Mouse (Mus musculus): ENCODE measurements at regions not wholly inside any gene's neighbourhood (a gene's known extent, or its start where the extent isn't known, plus 50 kb on each side); places are given as distances from the start of the nearest gene placed in this dataset.

- no peak for DNase-seq (ENCODE audit: low spot score)
These were observed 120.3 kb downstream of the Etnk1 start for GRCm38 (mm10) chr6:143287322-143287721.

- no peak for DNase-seq (ENCODE audit: low spot score)
These were observed 121.6 kb downstream of the Etnk1 start for GRCm38 (mm10) chr6:143288491-143289130.

GRCm38 (mm10) chr6:143293648-143294047, 126.6 kb downstream of the Etnk1 start:
- DNase-seq (ENCODE audit: low spot score), result no peak

DNA sequence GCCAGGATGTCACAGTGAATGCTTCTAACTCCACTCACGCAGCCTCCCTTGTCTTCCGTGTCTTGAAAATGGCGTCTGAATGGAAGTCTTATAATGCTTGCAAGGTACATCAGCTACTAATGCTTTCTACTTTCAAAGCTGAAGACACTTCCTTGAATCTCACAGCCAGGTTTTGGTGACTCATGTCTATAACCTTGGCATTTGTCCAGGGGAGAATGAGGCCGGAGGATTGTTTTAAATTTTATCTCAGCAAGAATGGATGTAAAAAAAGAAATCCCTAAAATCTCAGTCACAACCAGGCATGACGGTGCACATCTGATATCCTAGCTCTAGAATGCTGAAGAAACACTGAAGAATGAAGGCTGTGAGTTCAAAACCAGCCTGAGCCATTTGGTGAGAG, 131.4 kb downstream of the Etnk1 start:
- no peak for DNase-seq (ENCODE audit: low spot score)

- no peak for DNase-seq (ENCODE audit: low spot score)
These were observed 134.4 kb downstream of the Etnk1 start for GRCm38 (mm10) chr6:143301414-143301813.

- DNase-seq (ENCODE audit: low spot score), result no peak
These were observed 140.3 kb downstream of the Etnk1 start for GRCm38 (mm10) chr6:143307327-143307726.

DNA sequence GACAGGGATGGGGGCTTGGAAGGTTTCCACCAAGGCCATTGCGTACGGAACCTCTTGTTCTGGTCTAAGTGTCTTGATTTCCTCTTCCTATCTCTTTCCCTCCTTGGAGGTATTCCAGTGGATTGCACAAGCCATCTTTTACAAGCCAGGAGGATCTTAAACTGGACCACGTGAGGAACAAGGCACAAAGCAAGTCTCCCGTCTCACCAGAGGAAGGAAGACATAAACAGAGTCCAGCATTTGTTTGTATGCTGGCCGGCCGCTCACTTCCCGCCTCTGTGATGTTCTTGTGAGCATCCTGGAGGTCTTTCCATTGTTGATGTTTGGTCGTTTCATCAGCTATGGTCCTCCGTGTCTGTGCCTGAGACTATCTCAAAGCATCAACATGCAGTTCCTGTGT, 148.8 kb downstream of the Etnk1 start:
- no peak for DNase-seq (ENCODE audit: low spot score)

DNA sequence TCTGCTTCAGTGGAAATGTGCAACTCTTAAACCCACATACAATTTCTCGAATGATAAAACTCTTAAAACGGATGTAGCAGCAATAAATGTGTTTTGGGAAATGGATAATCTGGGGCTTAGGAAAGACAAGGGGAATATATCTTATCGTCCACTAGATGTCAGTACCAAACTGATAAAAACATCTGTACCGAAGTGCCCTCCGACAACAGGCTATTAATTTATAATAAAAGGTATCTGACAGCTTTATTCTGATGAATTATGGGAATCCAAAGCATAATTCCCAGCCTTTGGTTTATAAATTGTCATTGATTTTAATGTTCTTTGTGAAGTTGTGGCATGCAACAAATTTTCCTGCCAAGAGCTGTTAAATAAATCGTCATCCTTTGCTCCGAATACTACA, 153.4 kb downstream of the Etnk1 start:
- no peak for DNase-seq (ENCODE audit: low spot score)

DNA sequence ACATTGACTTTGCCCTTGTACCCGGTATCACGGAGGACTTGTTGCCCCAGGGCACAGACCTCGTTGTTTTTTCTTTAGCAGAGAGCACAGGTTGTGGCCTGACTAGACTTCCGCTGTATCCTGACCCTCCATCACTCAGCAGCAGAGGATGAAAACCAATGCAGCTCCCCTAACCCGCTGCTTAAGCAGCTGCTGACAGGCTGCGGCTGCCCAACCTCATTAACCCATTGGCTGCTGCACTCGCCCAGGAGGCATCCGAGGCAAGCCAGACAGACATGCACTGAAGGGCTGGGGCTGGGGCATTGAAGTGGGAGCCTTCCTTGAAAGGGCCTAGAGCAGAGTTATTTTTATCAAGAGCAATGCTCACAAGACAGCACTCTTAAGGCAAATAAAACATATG, 157.6 kb downstream of the Etnk1 start:
- DNase-seq (ENCODE audit: low spot score), result no peak

GRCm38 (mm10) chr6:143326956-143327722, 160.1 kb downstream of the Etnk1 start:
- DNase-seq (ENCODE audit: low spot score), result no peak

DNA sequence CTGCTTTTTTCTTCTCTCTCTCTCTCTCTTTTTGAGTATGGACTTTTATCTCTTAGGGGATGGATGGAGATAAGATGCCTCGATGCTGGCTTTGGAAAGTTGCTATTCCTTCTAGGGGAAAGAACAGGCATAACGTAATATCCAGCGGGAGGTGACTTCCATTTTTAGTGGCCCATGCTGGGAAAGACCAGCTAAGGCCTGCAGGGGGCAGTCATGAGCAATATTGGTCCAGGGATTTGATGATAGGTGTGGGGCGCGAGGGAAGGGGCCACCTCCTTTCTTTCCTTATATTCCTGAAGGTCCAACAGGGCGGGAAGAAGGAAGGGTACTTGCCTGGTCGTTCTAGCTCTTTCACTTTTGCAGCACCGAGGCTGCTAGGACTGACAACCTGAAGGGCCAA, 160.8 kb downstream of the Etnk1 start:
- DNase-seq (ENCODE audit: low spot score), result no peak

DNA sequence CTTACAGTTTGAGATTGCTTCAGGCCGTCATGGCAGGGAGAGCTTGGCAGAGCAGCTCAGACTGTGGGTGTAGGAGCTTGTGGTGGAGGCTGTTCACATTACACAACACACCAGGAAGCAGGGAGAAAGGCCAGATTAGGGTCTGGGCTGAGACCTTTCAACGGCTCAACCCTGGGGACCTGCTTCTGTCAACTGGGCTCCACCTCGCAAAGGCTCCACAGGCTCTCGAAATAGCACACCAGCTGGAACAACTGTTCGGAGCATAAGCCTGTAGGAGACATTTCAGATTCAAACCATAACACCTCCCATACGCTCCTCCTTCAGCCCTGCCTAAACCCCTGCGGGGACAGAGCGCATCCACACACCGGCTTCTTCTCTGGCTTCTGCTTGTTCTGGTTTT, 161.2 kb downstream of the Etnk1 start:
- DNase-seq (ENCODE audit: low spot score), result no peak

- DNase-seq (ENCODE audit: low spot score), result no peak
These were observed 162.1 kb downstream of the Etnk1 start for GRCm38 (mm10) chr6:143329096-143329495.

- no peak for DNase-seq (ENCODE audit: low spot score)
These were observed 166.5 kb downstream of the Etnk1 start for GRCm38 (mm10) chr6:143333493-143333892.

DNA sequence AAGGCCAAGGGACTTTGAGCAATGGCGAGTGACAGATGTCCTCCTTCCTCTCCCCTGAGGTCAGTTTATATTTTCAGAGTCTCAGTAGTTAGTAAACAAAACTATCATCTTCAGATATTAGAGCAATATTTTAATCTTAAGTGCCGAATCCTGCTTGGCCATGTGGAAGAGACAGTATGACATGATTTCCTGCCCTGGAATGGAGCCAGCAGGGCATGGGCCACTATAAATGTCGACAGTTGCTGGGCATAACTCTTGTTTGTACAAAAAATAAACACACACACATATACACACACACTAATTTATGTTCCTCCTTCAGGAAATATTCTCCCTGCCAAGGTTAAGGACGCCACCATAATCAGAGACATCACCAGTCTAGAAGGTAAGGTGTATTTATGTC, 169.6 kb downstream of the Etnk1 start:
- no peak for DNase-seq (ENCODE audit: low spot score)

- DNase-seq (ENCODE audit: low spot score), result no peak
These were observed 182.0 kb downstream of the Etnk1 start for GRCm38 (mm10) chr6:143349000-143349399.

- DNase-seq (ENCODE audit: low spot score), result no peak
These were observed 192.5 kb downstream of the Etnk1 start for GRCm38 (mm10) chr6:143359320-143360032.

- DNase-seq (ENCODE audit: low spot score), result no peak
These were observed 194.2 kb downstream of the Etnk1 start for GRCm38 (mm10) chr6:143361149-143361725.

DNA sequence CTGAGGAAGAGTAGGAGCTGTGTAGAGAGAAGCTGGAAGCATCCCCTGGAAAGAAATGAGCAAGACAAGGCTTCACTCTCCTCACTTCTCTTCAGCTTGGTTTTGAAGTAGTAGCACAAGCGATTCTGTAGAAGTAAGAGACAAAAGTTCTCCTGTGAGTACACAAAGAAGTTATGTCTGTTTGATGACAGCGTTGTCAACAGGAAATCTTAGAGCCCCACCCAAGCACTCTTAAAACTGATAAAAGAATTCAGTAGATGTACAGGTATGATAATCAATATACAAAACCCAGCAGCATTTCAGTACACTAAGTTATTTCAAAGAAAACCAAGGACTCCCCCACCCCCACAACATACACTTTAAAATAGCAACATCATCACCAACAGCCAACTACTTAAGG, 194.9 kb downstream of the Etnk1 start:
- DNase-seq (ENCODE audit: low spot score), result no peak

DNA sequence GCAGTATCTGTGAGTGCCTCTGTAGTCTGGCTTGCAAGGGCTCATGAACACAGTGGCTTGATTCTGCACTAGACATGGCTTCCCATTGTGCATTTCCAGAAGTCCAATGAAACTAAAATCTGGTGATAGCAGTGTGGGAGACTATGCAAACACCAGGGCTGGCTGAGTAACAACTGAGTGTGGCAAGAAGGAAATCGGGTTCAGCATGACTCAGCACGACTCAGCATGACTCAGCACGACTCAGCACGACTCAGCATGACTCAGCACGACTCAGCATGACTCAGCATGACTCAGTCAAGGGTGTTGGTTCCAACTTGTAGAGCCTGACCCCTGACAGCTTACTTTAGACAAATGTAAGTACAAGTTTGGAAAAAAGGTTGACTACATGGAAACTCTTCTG, 198.8 kb downstream of the Etnk1 start:
- DNase-seq (ENCODE audit: low spot score), result no peak

GRCm38 (mm10) chr6:143367804-143368203, 200.8 kb downstream of the Etnk1 start:
- DNase-seq (ENCODE audit: low spot score), result no peak

DNA sequence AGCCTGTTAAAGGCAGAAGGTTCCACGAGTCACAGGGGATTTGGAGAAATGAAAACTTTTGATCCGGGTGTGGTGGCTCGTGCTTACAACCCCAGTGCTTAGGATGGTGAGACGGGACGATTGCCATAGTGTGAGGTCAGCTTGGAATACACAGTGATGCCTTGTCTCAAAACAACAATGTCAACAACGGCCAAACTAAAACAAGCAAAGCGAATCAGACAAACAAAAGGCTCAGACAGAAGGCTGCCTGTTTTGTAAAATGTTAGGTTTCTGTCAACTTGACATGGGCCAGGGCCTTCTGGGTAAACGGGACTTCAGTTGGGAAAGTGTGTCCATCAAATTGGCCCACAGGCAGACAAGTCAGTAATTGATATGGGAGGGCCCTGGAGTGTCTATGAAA, 201.6 kb downstream of the Etnk1 start:
- no peak for DNase-seq (ENCODE audit: low spot score)

- no peak for DNase-seq (ENCODE audit: low spot score)
These were observed 205.5 kb downstream of the Etnk1 start for GRCm38 (mm10) chr6:143372487-143372886.

Measured in ovary, postnatal 14 days (tissue).